Mouse (Mus musculus) MEL (cell line): ENCODE results near the gene Slc13a4. TPM values are rescaled to one million over a fixed set of nuclear protein-coding genes. Genes with fewer than 3 reads are reported as not detected.

ENCODE experiments used
- DNase-seq: peaks from one replicate; pipeline ENCODE4 v3.0.0; 2011; ENCODE audit warnings: low read depth, low spot score
- H3K27ac ChIP-seq: 2 replicates; pipeline ENCODE4 v1.5.1; 2012; ENCODE audit warnings: low read depth, mild to moderate bottlenecking, control low read depth, low read length, moderate library complexity; ENCODE audit not compliant: control insufficient read depth
- H3K27me3 ChIP-seq, 2 experiments: fragments of 150-350 bp in 1 of 2; sonication (generic) in 1 of 2; 2 replicates each; pipeline ENCODE4 v1.6.1; 2012; ENCODE audit warnings: low read length in 2 of 2, mild to moderate bottlenecking in 2 of 2, improper control_type of control experiment in 1 of 2, moderate library complexity in 1 of 2; ENCODE audit not compliant: insufficient read depth in 2 of 2, control insufficient read depth in 1 of 2
- H3K36me3 ChIP-seq, 2 experiments: 2 replicates each; pipeline ENCODE4 v1.6.1; 2012 to 2014; ENCODE audit warnings: low read length in 2 of 2, improper control_type of control experiment in 1 of 2, inconsistent platforms in 1 of 2, mild to moderate bottlenecking in 1 of 2; ENCODE audit not compliant: insufficient read depth in 2 of 2, control insufficient read depth in 1 of 2
- H3K4me1 ChIP-seq, 2 experiments: fragments of 150-350 bp in 1 of 2; sonication (generic) in 1 of 2; 2 replicates each; pipeline ENCODE4 v1.6.1; 2012; ENCODE audit warnings: low read length in 2 of 2, improper control_type of control experiment in 1 of 2, mild to moderate bottlenecking in 1 of 2; ENCODE audit not compliant: insufficient read depth in 2 of 2, control insufficient read depth in 1 of 2
- H3K4me3 ChIP-seq, 2 experiments: fragments of 150-350 bp in 1 of 2; sonication (generic) in 1 of 2; 2 replicates each; pipeline ENCODE4 v1.5.1; 2012; ENCODE audit warnings: low read depth in 2 of 2, low read length in 2 of 2, mild to moderate bottlenecking in 2 of 2, moderate library complexity in 2 of 2, control low read depth in 1 of 2, improper control_type of control experiment in 1 of 2; ENCODE audit not compliant: control insufficient read depth in 1 of 2, insufficient read depth in 1 of 2
- H3K79me2 ChIP-seq: 2 replicates; pipeline ENCODE4 v1.6.1; 2012; ENCODE audit warnings: mild to moderate bottlenecking, low read length, moderate library complexity; ENCODE audit not compliant: control insufficient read depth, poor library complexity, insufficient read depth
- H3K9ac ChIP-seq: 2 replicates; pipeline ENCODE4 v1.6.1; 2012; ENCODE audit warnings: low read depth, mild to moderate bottlenecking, control low read depth, low read length, moderate library complexity; ENCODE audit not compliant: control insufficient read depth, poor library complexity, severe bottlenecking
- H3K9me3 ChIP-seq: fragments of 150-350 bp; sonication (generic); replicated peaks from 2 replicates; pipeline ENCODE4 v1.6.1; 2012; ENCODE audit warnings: mild to moderate bottlenecking, low read length, improper control_type of control experiment, moderate library complexity; ENCODE audit not compliant: insufficient read depth
- BHLHE40 ChIP-seq: IDR thresholded peaks from 2 replicates; pipeline ENCODE4 v1.6.1; 2012; ENCODE audit warnings: low read depth, mild to moderate bottlenecking, inconsistent platforms, low read length, improper control_type of control experiment, borderline replicate concordance
- CHD1 ChIP-seq: IDR thresholded peaks from 2 replicates; pipeline ENCODE4 v1.6.1; 2012; ENCODE audit warnings: low read depth, mild to moderate bottlenecking, inconsistent platforms, low read length, improper control_type of control experiment
- CTCF ChIP-seq, 3 experiments: IDR thresholded peaks in 2 of 3; conservative IDR thresholded peaks in 1 of 3; 2 replicates each; pipeline ENCODE4 v1.5.1; 2011 to 2012; ENCODE audit warnings: low read length in 3 of 3, low read depth in 2 of 3, mild to moderate bottlenecking in 2 of 3, improper control_type of control experiment in 1 of 3, inconsistent platforms in 1 of 3, mixed read lengths in 1 of 3, moderate library complexity in 1 of 3; ENCODE audit not compliant: control insufficient read depth in 1 of 3, insufficient read depth in 1 of 3, poor library complexity in 1 of 3, severe bottlenecking in 1 of 3
- EP300 ChIP-seq, 2 experiments: IDR thresholded peaks; 2 replicates each; pipeline ENCODE4 v1.6.1; 2011; ENCODE audit warnings: improper control_type of control experiment in 2 of 2, low read length in 2 of 2, low read depth in 1 of 2, mild to moderate bottlenecking in 1 of 2
- JUND ChIP-seq: IDR thresholded peaks from 2 replicates; pipeline ENCODE4 v1.6.1; 2011; ENCODE audit warnings: low read depth, mild to moderate bottlenecking, improper control_type of control experiment, low read length
- MAFK ChIP-seq: IDR thresholded peaks from 2 replicates; pipeline ENCODE4 v1.6.1; 2011; ENCODE audit warnings: low read depth, mild to moderate bottlenecking, low read length, improper control_type of control experiment, borderline replicate concordance
- MAX ChIP-seq: IDR thresholded peaks from 2 replicates; pipeline ENCODE4 v1.6.1; 2011; ENCODE audit warnings: low read length, improper control_type of control experiment
- MAZ ChIP-seq: IDR thresholded peaks from 2 replicates; pipeline ENCODE4 v1.6.1; 2012; ENCODE audit warnings: low read depth, mild to moderate bottlenecking, inconsistent platforms, low read length, improper control_type of control experiment
- MEF2A ChIP-seq: IDR thresholded peaks from 2 replicates; pipeline ENCODE4 v1.6.1; 2014; ENCODE audit warnings: low read depth, mild to moderate bottlenecking, inconsistent platforms, low read length, improper control_type of control experiment; ENCODE audit not compliant: poor library complexity, insufficient replicate concordance, severe bottlenecking; ENCODE audit errors: extremely low read depth
- MXI1 ChIP-seq: IDR thresholded peaks from 2 replicates; pipeline ENCODE4 v1.6.1; 2011; ENCODE audit warnings: mild to moderate bottlenecking, low read depth, low read length, improper control_type of control experiment
- MYC ChIP-seq: IDR thresholded peaks from 2 replicates; pipeline ENCODE4 v1.6.1; 2011; ENCODE audit warnings: low read depth, mild to moderate bottlenecking, low read length, improper control_type of control experiment, moderate library complexity
- NELFE ChIP-seq: IDR thresholded peaks from 2 replicates; pipeline ENCODE4 v1.6.1; 2011; ENCODE audit warnings: low read depth, low read length, improper control_type of control experiment
- POLR2A ChIP-seq, 2 experiments: IDR thresholded peaks; 2 replicates each; pipeline ENCODE4 v1.6.1; 2011 to 2012; ENCODE audit warnings: low read length in 2 of 2, mild to moderate bottlenecking in 2 of 2, control low read depth in 1 of 2, improper control_type of control experiment in 1 of 2, low read depth in 1 of 2, moderate library complexity in 1 of 2; ENCODE audit not compliant: control insufficient read depth in 1 of 2, insufficient read depth in 1 of 2, poor library complexity in 1 of 2
- POLR2AphosphoS2 ChIP-seq: IDR thresholded peaks from 2 replicates; pipeline ENCODE4 v1.6.1; 2011; ENCODE audit warnings: low read length, improper control_type of control experiment
- RAD21 ChIP-seq: IDR thresholded peaks from 2 replicates; pipeline ENCODE4 v1.6.1; 2011; ENCODE audit warnings: mild to moderate bottlenecking, low read depth, low read length, improper control_type of control experiment
- SIN3A ChIP-seq: IDR thresholded peaks from 2 replicates; pipeline ENCODE4 v1.6.1; 2012; ENCODE audit warnings: low read length, improper control_type of control experiment, inconsistent platforms
- TAL1 ChIP-seq: IDR thresholded peaks from 2 replicates; pipeline ENCODE4 v1.6.1; 2012; ENCODE audit warnings: mild to moderate bottlenecking, inconsistent platforms, low read length, moderate library complexity, mixed read lengths
- TBP ChIP-seq: IDR thresholded peaks from 2 replicates; pipeline ENCODE4 v1.8.0; 2011; ENCODE audit warnings: low read depth, low read length, improper control_type of control experiment
- TCF12 ChIP-seq: IDR thresholded peaks from 2 replicates; pipeline ENCODE4 v1.6.1; 2014; ENCODE audit warnings: low read depth, mild to moderate bottlenecking, inconsistent platforms, low read length, improper control_type of control experiment, moderate library complexity
- UBTF ChIP-seq: IDR thresholded peaks from 2 replicates; pipeline ENCODE4 v1.6.1; 2012; ENCODE audit warnings: low read depth, mild to moderate bottlenecking, inconsistent platforms, low read length, improper control_type of control experiment, moderate library complexity, borderline replicate concordance; ENCODE audit not compliant: insufficient read depth
- USF1 ChIP-seq: IDR thresholded peaks from 2 replicates; pipeline ENCODE4 v1.6.1; 2014; ENCODE audit warnings: low read depth, mild to moderate bottlenecking, inconsistent platforms, low read length, improper control_type of control experiment, moderate library complexity
- USF2 ChIP-seq, 2 experiments: IDR thresholded peaks; 2 replicates each; pipeline ENCODE4 v1.6.1; 2011 to 2012; ENCODE audit warnings: improper control_type of control experiment in 2 of 2, low read length in 2 of 2, borderline replicate concordance in 1 of 2, inconsistent platforms in 1 of 2, low read depth in 1 of 2, mild to moderate bottlenecking in 1 of 2; ENCODE audit not compliant: insufficient read depth in 1 of 2
- ZKSCAN1 ChIP-seq: IDR thresholded peaks from 2 replicates; pipeline ENCODE4 v1.6.1; 2012; ENCODE audit warnings: low read depth, mild to moderate bottlenecking, inconsistent platforms, low read length, improper control_type of control experiment, moderate library complexity
- polyA plus RNA-seq, 2 experiments: library from polyadenylated mRNA; stranded (reverse) in 1 of 2; unstranded in 1 of 2; fragments of >175 nt in 1 of 2; fragments of >200 nt in 1 of 2; gene quantifications; 2 replicates each; pipeline versions ENCODE4 v1.2.1 to v1.2.4; 2012; ENCODE audit warnings: low replicate concordance in 2 of 2, low read depth in 1 of 2; ENCODE audit not compliant: insufficient read length in 2 of 2, insufficient read depth in 1 of 2, missing spikeins in 1 of 2
- total RNA-seq: library from RNA; depleted of rRNA; stranded (reverse); fragments of 300-350 nt; gene quantifications from 2 replicates; pipeline ENCODE4 v1.2.3, GENCODE M21; 2012

Slc13a4 gene
- total and polyA plus RNA-seq, 3 experiments, result 0.14 TPM; not detected in 2

DNA sequence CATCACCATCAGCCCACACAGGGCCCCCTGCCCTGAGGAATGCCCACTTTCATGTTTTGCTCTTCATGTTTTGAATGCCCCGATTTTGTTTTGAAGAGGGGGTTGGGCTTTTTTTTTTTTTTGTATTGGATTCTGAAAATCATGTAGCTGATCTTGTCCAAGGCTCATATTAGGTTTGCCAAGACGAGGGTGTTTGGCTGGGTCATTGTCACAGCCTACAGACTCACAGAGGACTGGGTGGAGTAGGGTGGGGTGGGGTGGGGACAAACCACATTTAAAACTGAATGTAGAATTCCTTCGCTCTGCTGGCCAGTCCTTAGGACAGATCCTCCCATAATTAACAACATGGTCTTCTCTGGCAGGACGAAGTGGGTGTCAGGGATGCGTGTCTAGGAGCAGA is 45.5 kb upstream of the Slc13a4 start:
- TF ChIP-seq MYC (no peak), USF2 (IDR thresholded peaks at IDR 0.05; ENCODE audit: borderline replicate concordance in 1 of 2, insufficient read depth in 1 of 2, low read depth in 1 of 2, low read length in 2 of 2) (no peak), TCF12 (no peak), CTCF (IDR thresholded peaks at IDR 0.05 in 2 of 3, conservative IDR thresholded peaks at IDR 0.05 in 1 of 3; ENCODE audit: control insufficient read depth in 1 of 3, insufficient read depth in 1 of 3, low read depth in 2 of 3, low read length in 3 of 3, poor library complexity in 1 of 3, severe bottlenecking in 1 of 3) (no peak), TBP (no peak), UBTF (no peak), EP300 (IDR thresholded peaks at IDR 0.05; ENCODE audit: low read depth in 1 of 2, low read length in 2 of 2) (no peak), ZKSCAN1 (no peak), BHLHE40 (no peak), MAX (no peak), NELFE (no peak), USF1 (no peak), MXI1 (no peak)
- no peak overlapping the region for H3K4me3 ChIP-seq

DNA sequence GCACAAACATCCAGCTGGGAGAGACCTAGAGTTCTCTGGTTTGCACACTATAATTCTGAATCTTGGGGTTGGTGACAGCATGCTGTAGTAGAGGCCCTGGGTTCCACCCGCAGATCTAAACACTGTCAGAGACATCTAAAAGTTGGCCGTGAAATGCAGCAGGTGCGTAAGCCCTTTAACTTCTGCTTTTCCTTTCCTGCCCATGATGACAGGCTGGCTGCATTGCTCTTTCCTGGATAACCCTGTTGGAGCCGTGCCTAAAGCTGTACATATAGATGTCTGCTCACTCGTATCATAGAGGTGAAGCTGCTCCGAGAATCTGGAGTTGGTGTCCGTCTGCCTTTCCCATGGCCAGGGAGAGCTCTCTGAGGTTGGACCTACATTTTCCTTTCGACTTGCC is 44.9 kb upstream of the Slc13a4 start:
- Histone ChIP-seq H3K4me3 (no peak overlapping the region), H3K9me3 (no peaks in the 10 kb centered on the region), H3K27me3 (no peaks in the 10 kb centered on the region; a peak in 2 of 4 replicates), H3K79me2 (no peaks in the 10 kb centered on the region), H3K9ac (no peak overlapping the region), H3K4me1 (no peaks in the 10 kb centered on the region), H3K36me3 (no peaks in the 10 kb centered on the region), H3K27ac (no peak overlapping the region)
- TF ChIP-seq CHD1 (no peak), TBP (no peak), JUND (no peak), MEF2A (no peak), TAL1 (no peak), MAX (no peak), SIN3A (no peak), MAZ (no peak), MXI1 (no peak), MYC (no peak), CTCF (IDR thresholded peaks at IDR 0.05 in 2 of 3, conservative IDR thresholded peaks at IDR 0.05 in 1 of 3; ENCODE audit: control insufficient read depth in 1 of 3, insufficient read depth in 1 of 3, low read depth in 2 of 3, low read length in 3 of 3, poor library complexity in 1 of 3, severe bottlenecking in 1 of 3) (no peak), POLR2AphosphoS2 (no peak), MAFK (no peak), POLR2A (IDR thresholded peaks at IDR 0.05; ENCODE audit: control insufficient read depth in 1 of 2, insufficient read depth in 1 of 2, low read depth in 1 of 2, low read length in 2 of 2, poor library complexity in 1 of 2) (no peak), RAD21 (no peak)
- DNase-seq, result peak; percentile 7

More for the DNA sequence above, 45.5 kb upstream of the Slc13a4 start:
- H3K36me3 ChIP-seq, result no peaks in the 10 kb centered on the region
- H3K27me3 ChIP-seq, result no peaks in the 10 kb centered on the region; a peak in 2 of 4 replicates
- no peak for DNase-seq
- H3K27ac ChIP-seq, result no peak overlapping the region
- H3K79me2 ChIP-seq, result no peaks in the 10 kb centered on the region
- no peaks in the 10 kb centered on the region for H3K4me1 ChIP-seq
- H3K9me3 ChIP-seq, result no peaks in the 10 kb centered on the region
- no peak overlapping the region for H3K9ac ChIP-seq
